Mouse (Mus musculus) lung, adult 10 weeks (tissue): ENCODE measurements around the gene Nup62cl. TPM values are rescaled to one million over a fixed set of nuclear protein-coding genes. Genes with fewer than 3 reads are reported as not detected.

ENCODE experiments used
- polyA plus RNA-seq: library from polyadenylated mRNA; stranded (reverse); fragments of 350-450 nt; fragmentation: Illumina TruSeq; extraction: RNeasy Lipid Tissue Mini Kit (QIAGEN cat#74804); gene quantifications from one replicate; pipeline ENCODE4 v1.2.3, GENCODE M21; 2014; ENCODE audit warnings: low read depth, low replicate concordance; ENCODE audit not compliant: insufficient read depth

Nup62cl gene
- 1.8 TPM for polyA plus RNA-seq

GRCm38 (mm10) chrX:140062135-140062975 is at the start of gene Nup62cl, which contains the start of gene Pih1h3b:
Gene Nup62cl (minus strand): TSS chrX:140062712.
Gene Pih1h3b (plus strand): TSS chrX:140062879.

GRCm38 (mm10) chrX:139997740-139998690 is 64.5 kb downstream of the Nup62cl start, which contains the start of gene Rbm41:
Gene Rbm41 (minus strand): TSS chrX:139998595.

Other genes with a start within 250 kb of the Nup62cl start
- 2.7 TPM for gene Morc4, start 191.0 kb downstream of the Nup62cl start, polyA plus RNA-seq
- gene Rbm41, start 64.1 kb downstream of the Nup62cl start, polyA plus RNA-seq: 1.6 TPM
- 1.0 TPM for gene Pih1h3b, start 167 bp upstream of the Nup62cl start, polyA plus RNA-seq